Mouse (Mus musculus) adrenal gland, adult (tissue): ENCODE data around the gene Ugt1a2.

Experiments
- DNase-seq, 2 experiments: peaks; one replicate each; pipeline ENCODE4 v3.0.0; 2022 to 2023; ENCODE audit warnings: low spot score in 1 of 2; ENCODE audit not compliant: inconsistent age in 2 of 2

The Ugt1a2 gene

GRCm38 (mm10) chr1:88200456-88200855, at the start of gene Ugt1a2:
TSS of gene Ugt1a2 (plus strand) at chr1:88200601.
- no peak for DNase-seq

GRCm38 (mm10) chr1:88158430-88158829, 42.0 kb upstream of the Ugt1a2 start:
- DNase-seq, result peak in 1 of 2 experiments; percentile 34

GRCm38 (mm10) chr1:88165711-88166110, 34.7 kb upstream of the Ugt1a2 start, which contains the start of gene Ugt1a5:
TSS of gene Ugt1a5 (plus strand) at chr1:88166012.
- DNase-seq, result no peak

GRCm38 (mm10) chr1:88172190-88172589, 28.2 kb upstream of the Ugt1a2 start:
- DNase-seq, result peak in 1 of 2 experiments; percentile 32

- no peak for DNase-seq
Measured at GRCm38 (mm10) chr1:88179657-88180056, 20.7 kb upstream of the Ugt1a2 start.

GRCm38 (mm10) chr1:88186325-88186935, 14.0 kb upstream of the Ugt1a2 start:
- DNase-seq, result no peak

- no peak for DNase-seq
Measured at GRCm38 (mm10) chr1:88192136-88192535, 8.3 kb upstream of the Ugt1a2 start.

GRCm38 (mm10) chr1:88195687-88196086, 4.7 kb upstream of the Ugt1a2 start:
- peak in 1 of 2 experiments; percentile 65 for DNase-seq

- DNase-seq, result no peak
Measured at GRCm38 (mm10) chr1:88197443-88197842, 3.0 kb upstream of the Ugt1a2 start.

GRCm38 (mm10) chr1:88199996-88200395, 405 bp upstream of the Ugt1a2 start:
- no peak for DNase-seq

- peak; percentile 80 to 89 for DNase-seq
Measured at GRCm38 (mm10) chr1:88205294-88205922, 5.0 kb downstream of the Ugt1a2 start, which contains the start of gene Dnajb3. TSS of gene Dnajb3 (minus strand) at chr1:88205782.

- no peak for DNase-seq
Measured at GRCm38 (mm10) chr1:88206843-88207479, 6.6 kb downstream of the Ugt1a2 start.

GRCm38 (mm10) chr1:88211812-88212211, 11.4 kb downstream of the Ugt1a2 start, which contains the start of gene Ugt1a1:
TSS of gene Ugt1a1 (plus strand) at chr1:88211959.
- no peak for DNase-seq

- DNase-seq, result peak in 1 of 2 experiments; percentile 45
Measured at GRCm38 (mm10) chr1:88212341-88213045, 12.1 kb downstream of the Ugt1a2 start.

- peak in 1 of 2 experiments; percentile 29 for DNase-seq
Measured at GRCm38 (mm10) chr1:88213061-88213460, 12.7 kb downstream of the Ugt1a2 start.

- DNase-seq, result peak in 1 of 2 experiments; percentile 69
Measured at GRCm38 (mm10) chr1:88213766-88214461, 13.5 kb downstream of the Ugt1a2 start.

- DNase-seq, result peak in 1 of 2 experiments; percentile 42
Measured at GRCm38 (mm10) chr1:88214462-88214952, 14.1 kb downstream of the Ugt1a2 start.

GRCm38 (mm10) chr1:88215466-88216380, 15.3 kb downstream of the Ugt1a2 start:
- DNase-seq, result peak in 1 of 2 experiments; percentile 34

GRCm38 (mm10) chr1:88216551-88216950, 16.1 kb downstream of the Ugt1a2 start:
- no peak for DNase-seq
